Mouse (Mus musculus): ENCODE data around the gene Ptpn4.
A peak's percentile ranks its signal among the peaks of the same experiment; 100 is the strongest.

The Ptpn4 gene

DNA sequence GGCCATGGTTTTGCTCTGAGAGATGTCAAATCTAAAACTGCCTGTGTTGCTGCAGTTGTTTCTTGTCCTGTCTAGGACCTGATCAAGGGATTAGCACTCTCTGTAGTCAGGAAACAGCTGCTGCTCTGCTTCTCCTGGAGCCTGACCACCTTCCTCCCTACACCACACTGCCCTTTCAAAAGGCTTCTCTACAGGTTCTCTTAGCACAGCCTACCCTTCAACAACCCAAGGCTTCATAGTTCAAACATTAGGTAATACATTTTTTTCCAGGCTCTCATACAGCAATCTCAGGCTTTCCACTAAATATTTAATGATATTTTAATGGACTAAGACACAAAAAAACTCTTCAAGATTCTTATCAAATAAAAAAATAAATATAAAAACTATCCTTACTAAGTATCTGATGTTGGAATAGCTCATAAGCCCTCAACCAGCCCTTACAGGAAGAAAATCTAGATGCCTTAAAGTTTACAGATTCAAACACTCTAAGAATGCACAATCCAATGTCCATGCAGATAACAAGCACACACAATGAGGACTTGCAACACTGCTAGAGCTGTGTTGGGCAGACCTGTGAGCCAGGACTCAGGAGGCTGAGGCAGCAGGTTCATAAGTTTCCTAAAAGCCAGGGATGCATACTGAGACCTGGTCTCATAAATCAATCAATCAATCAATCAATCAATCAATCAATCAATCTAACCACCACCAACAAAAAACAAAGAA lies 196.2 kb downstream of the Ptpn4 start:
- no peak for DNase-seq

DNA sequence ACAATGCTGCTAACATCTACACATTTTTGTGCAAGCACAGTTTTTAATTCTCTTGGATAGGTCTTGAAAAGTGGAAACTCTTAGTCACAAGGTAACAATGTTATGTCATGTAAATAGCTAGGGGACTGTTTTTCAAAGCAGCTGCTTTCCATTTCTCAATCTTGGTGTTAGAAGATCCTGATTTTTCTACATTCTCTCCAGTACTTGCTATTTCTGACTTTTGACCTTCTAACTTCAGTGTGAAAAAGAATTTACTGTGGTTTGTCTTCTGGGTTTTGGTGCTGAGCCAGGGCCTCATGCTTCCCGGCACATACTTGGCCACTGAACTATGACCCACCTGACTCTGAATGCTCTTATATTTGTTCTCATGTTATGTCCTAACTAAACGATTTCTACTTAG lies 197.4 kb downstream of the Ptpn4 start:
- DNase-seq: peak in 1 of 2 experiments; percentile 16

DNA sequence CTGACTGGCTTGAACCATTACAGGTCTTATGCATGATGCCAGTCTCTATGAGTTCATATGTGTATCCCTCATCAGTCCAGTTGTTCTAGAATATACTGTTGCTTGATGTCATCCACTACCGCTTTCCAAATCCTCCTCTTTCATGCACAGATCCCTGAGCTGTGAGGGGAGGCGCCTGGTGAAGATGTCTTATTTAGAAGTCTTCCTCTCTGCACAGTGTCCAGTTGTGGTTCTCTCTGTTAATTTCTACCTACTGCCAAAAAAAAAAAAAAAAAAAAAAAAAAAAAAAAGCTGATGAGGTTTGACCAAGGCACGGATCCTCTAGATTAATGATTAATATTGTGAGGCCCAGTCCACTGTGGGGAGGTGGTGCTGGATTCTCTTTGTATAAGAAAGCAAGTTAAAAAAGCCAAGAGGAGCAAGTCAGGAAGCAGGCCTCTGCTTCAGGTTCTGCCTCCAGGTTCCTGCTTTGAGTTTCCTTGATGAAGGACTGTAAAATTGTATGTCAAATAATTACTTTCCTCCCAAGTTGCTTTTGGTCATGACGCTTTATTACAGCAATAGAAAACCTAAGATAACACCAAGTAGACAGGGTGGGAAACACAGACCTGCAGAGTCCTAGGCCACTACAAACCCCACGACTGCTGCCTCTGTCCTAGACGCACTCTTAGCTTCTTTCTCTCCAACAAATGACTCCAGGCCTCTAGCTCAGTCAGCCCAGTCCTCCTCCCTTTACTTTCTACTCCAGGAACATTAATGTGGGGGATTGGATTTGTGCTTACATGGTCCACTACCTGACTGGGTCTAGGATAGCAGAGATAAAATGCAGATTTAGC lies 200.0 kb downstream of the Ptpn4 start:
- DNase-seq: no peak

DNA sequence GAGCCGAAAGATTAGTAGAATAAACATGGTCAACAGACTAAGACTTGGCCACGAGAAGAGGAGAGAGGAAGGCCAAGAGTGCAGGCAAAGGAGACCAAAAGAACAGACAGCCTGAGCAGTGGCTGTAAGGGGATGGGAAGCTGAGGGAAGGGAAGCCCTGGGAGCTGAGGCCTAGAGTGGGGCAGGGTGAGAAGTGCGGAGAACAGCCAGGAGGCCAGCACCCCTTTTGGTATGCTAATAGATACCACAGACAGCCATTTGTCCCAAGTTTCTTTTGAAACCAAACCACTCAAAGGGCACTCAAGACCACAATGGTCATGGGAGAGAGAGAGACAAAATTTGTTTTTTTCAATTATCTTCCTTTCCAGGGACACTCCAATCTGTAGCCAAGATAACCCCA lies 202.7 kb downstream of the Ptpn4 start:
- no peak for DNase-seq

DNA sequence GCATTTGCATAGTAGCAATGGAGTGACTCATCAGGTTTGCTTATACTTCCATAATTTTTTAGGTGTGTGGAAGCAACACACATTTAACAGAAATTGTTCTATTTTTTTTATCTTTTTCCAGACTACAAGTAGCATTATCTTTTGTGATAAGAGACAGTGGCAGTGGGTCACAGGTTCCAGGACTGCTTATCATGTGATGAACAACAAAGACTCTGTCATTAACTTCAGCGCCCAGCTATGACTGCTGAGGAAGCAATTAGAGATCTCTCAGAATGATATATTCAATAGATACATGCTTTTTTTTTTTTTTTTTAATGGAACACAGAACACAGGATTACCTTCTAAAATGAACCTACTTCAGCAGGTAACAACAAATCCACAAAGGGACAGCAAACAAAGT lies 207.0 kb downstream of the Ptpn4 start:
- DNase-seq: no peak

DNA sequence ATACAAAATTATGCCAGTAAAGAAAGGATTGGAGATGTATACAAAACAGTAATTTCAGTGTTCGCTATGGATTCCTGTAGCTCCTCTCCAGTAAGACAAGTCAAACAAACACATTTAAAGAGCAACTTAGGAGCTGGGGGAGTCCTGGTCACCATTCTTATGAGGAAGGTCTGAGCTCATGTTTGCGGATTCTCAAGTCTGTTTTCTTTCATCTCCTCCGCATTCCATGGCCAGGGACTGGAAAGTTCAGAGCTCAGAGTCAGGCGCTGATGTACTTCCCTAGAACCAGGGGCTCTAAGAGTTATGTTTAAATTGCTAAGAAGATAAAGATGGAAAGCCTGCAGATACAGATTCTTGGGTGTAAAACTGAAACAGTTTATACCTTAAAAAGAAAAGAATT lies 210.6 kb downstream of the Ptpn4 start:
- DNase-seq: no peak

DNA sequence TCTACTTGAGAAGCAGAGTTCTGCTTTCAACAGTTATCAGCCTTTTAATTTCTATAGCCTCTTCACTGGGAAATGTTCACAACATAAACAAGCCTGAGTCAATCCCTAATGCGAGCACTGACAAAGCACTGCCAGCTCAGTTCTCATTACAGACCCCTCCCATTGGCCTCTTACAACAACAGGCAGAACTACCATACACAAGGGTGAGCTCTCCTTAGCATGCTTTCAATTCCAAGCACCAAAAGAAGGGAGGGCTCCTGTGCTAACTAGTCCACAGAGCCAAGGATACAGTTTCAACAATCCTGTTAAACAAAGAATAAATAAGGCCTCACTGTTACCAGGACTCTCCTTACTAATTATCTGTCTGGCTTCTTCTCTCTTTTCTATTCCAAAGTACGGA lies 213.0 kb downstream of the Ptpn4 start:
- peak in 1 of 2 experiments; percentile 29 for DNase-seq

DNA sequence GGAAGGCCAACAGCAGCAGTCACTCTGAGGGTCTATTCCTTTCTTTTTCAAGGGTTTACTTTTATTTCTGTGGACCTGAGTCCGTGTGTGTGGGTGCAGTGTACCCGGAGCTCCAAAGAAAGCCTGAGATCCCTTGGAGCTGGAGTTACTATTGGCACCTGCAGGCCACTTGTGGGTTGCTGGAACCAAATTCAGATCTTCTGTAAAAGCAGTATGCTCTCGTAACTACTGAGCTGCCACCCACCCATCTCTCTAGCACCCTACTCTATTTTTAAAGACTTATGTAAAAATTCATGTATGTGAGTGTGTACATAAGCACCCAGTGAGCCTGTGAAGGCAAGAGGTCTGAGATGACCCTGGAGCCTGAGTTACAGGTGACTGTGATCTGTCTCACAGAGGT lies 232.0 kb downstream of the Ptpn4 start:
- DNase-seq: no peak

All from lung, adult 18-20 months (tissue).